Mouse (Mus musculus) gastrocnemius, adult 8-10 months (tissue): ENCODE data around the gene Robo2. TPM values are rescaled to one million over a fixed set of nuclear protein-coding genes. Genes with fewer than 3 reads are reported as not detected.

Source experiments
- DNase-seq, 2 experiments: peaks; one replicate each; pipeline ENCODE4 v3.0.0; 2022; ENCODE audit warnings: low spot score in 2 of 2
- total RNA-seq, 4 experiments: library from RNA; stranded (reverse); gene quantifications; 2 replicates each; pipeline ENCODE4 v1.2.4; 2022

The Robo2 gene
- total RNA-seq, 4 experiments from 2014 or later, result 0.19 to 0.99 (median 0.50) TPM

GRCm38 (mm10) chr16:73957675-73958523 is 453.7 kb downstream of the Robo2 start:
- no peak for DNase-seq

- DNase-seq, result no peak
Measured at GRCm38 (mm10) chr16:73946171-73946570, 465.5 kb downstream of the Robo2 start.

- DNase-seq, result no peak
Measured at GRCm38 (mm10) chr16:73940211-73940541, 471.4 kb downstream of the Robo2 start.

- DNase-seq, result no peak
Measured at GRCm38 (mm10) chr16:73939423-73940210, 472.0 kb downstream of the Robo2 start.

- DNase-seq, result no peak
Measured at GRCm38 (mm10) chr16:73930323-73930722, 481.3 kb downstream of the Robo2 start.

- no peak for DNase-seq
Measured at GRCm38 (mm10) chr16:73927481-73927880, 484.1 kb downstream of the Robo2 start.

- no peak for DNase-seq
Measured at GRCm38 (mm10) chr16:73915425-73915824, 496.2 kb downstream of the Robo2 start.

GRCm38 (mm10) chr16:73914936-73915335 is 496.7 kb downstream of the Robo2 start:
- no peak for DNase-seq

GRCm38 (mm10) chr16:73908504-73908903 is 503.1 kb downstream of the Robo2 start:
- DNase-seq, result no peak

- DNase-seq, result no peak
Measured at GRCm38 (mm10) chr16:73896856-73897255, 514.8 kb downstream of the Robo2 start.

GRCm38 (mm10) chr16:73881911-73882310 is 529.7 kb downstream of the Robo2 start:
- DNase-seq, result no peak

- no peak for DNase-seq
Measured at GRCm38 (mm10) chr16:73877973-73878372, 533.7 kb downstream of the Robo2 start.

GRCm38 (mm10) chr16:73874991-73875390 is 536.6 kb downstream of the Robo2 start:
- no peak for DNase-seq

GRCm38 (mm10) chr16:73873828-73874558 is 537.6 kb downstream of the Robo2 start:
- no peak for DNase-seq

- DNase-seq, result no peak
Measured at GRCm38 (mm10) chr16:73870296-73870695, 541.3 kb downstream of the Robo2 start.

GRCm38 (mm10) chr16:73869527-73870212 is 542.0 kb downstream of the Robo2 start:
- DNase-seq, result no peak

GRCm38 (mm10) chr16:73864625-73865024 is 547.0 kb downstream of the Robo2 start:
- DNase-seq, result no peak

GRCm38 (mm10) chr16:73863748-73864147 is 547.9 kb downstream of the Robo2 start:
- DNase-seq, result no peak

GRCm38 (mm10) chr16:73858717-73859116 is 552.9 kb downstream of the Robo2 start:
- no peak for DNase-seq

- no peak for DNase-seq
Measured at GRCm38 (mm10) chr16:73855821-73856220, 555.8 kb downstream of the Robo2 start.
